Mouse (Mus musculus): ENCODE measurements around the gene Plpp6. TPM values are rescaled to one million over a fixed set of nuclear protein-coding genes. Genes with fewer than 3 reads are reported as not detected.

Gene Plpp6
- total RNA-seq (2021) = 10 to 100 TPM; 57.4 to 58.1 TPM
- long read RNA-seq, experiment 1, transcript Plpp6-201 (1 exons, 2,859 nt) = major isoform, 93 of 93 reads
- long read RNA-seq, experiment 1, partial matches to known transcripts = 0 of 93 reads
- long read RNA-seq, experiment 1, other reads (novel, unspliced or antisense) = 0 of 93 reads
- long read RNA-seq, experiment 2, transcript Plpp6-201 (1 exons, 2,859 nt) = major isoform, 68 of 68 reads
- long read RNA-seq, experiment 2, partial matches to known transcripts = 0 of 68 reads
- long read RNA-seq, experiment 2, other reads (novel, unspliced or antisense) = 0 of 68 reads

- peak; percentile 38 for TF ChIP-seq CTCF (IDR thresholded peaks at IDR 0.05)
- intact Hi-C loops (cut with DNase I) = loop anchor here (1.0 to 2.0 kb wide), 4 partner anchors 61 to 187 kb away; partner anchors contain the start of gene Slc1a1
- H3K27ac ChIP-seq = peak within 1 kb of the TSS; percentile 95
- DNase-seq (ENCODE audit: extremely low spot score in 1 of 2, low spot score in 2 of 2) = peak; percentile 84
- peak within 1 kb of the TSS; percentile 79 for H3K4me3 ChIP-seq
Observed at GRCm38 (mm10) chr19:28963842-28964551, at the start of gene Plpp6. Gene Plpp6, plus strand, starts transcription at chr19:28963953.

GRCm38 (mm10) chr19:28914598-28914997, 49.2 kb upstream of the Plpp6 start:
- Histone ChIP-seq H3K27ac (no peak overlapping the region), H3K4me3 (no peak overlapping the region)
- no peak for DNase-seq (ENCODE audit: extremely low spot score in 1 of 2, low spot score in 2 of 2)
- intact Hi-C loops (cut with DNase I) = no loop called here
- TF ChIP-seq CTCF (IDR thresholded peaks at IDR 0.05) = no peak

GRCm38 (mm10) chr19:28915602-28916250, 48.0 kb upstream of the Plpp6 start:
- intact Hi-C loops (cut with DNase I) = no loop called here
- Histone ChIP-seq H3K4me3 (no peak overlapping the region), H3K27ac (no peak overlapping the region)
- TF ChIP-seq CTCF (IDR thresholded peaks at IDR 0.05) = no peak
- DNase-seq (ENCODE audit: extremely low spot score in 1 of 2, low spot score in 2 of 2) = no peak

- no peak for DNase-seq (ENCODE audit: extremely low spot score in 1 of 2, low spot score in 2 of 2)
- Histone ChIP-seq H3K27ac (no peak overlapping the region), H3K4me3 (no peak overlapping the region)
- TF ChIP-seq CTCF (IDR thresholded peaks at IDR 0.05) = no peak
- intact Hi-C loops (cut with DNase I) = no loop called here
Observed at GRCm38 (mm10) chr19:28916492-28916891, 47.3 kb upstream of the Plpp6 start.

- no peak for DNase-seq (ENCODE audit: extremely low spot score in 1 of 2, low spot score in 2 of 2)
- no peak for TF ChIP-seq CTCF (IDR thresholded peaks at IDR 0.05)
- H3K27ac ChIP-seq = no peak overlapping the region
- H3K4me3 ChIP-seq = no peak overlapping the region
- intact Hi-C loops (cut with DNase I) = no loop called here
Observed at GRCm38 (mm10) chr19:28917839-28918238, 45.9 kb upstream of the Plpp6 start.

- intact Hi-C loops (cut with DNase I) = no loop called here
- H3K4me3 ChIP-seq = no peak overlapping the region
- no peak for DNase-seq (ENCODE audit: extremely low spot score in 1 of 2, low spot score in 2 of 2)
- TF ChIP-seq CTCF (IDR thresholded peaks at IDR 0.05) = no peak
- no peak overlapping the region for H3K27ac ChIP-seq
Observed at GRCm38 (mm10) chr19:28926366-28926765, 37.4 kb upstream of the Plpp6 start.

- intact Hi-C loops (cut with DNase I) = no loop called here
- no peak overlapping the region for H3K4me3 ChIP-seq
- DNase-seq (ENCODE audit: extremely low spot score in 1 of 2, low spot score in 2 of 2) = no peak
- no peak for TF ChIP-seq CTCF (IDR thresholded peaks at IDR 0.05)
- no peak overlapping the region for H3K27ac ChIP-seq
Observed at GRCm38 (mm10) chr19:28927396-28927795, 36.4 kb upstream of the Plpp6 start.

- intact Hi-C loops (cut with DNase I) = no loop called here
- no peak overlapping the region for H3K4me3 ChIP-seq
- no peak for DNase-seq (ENCODE audit: extremely low spot score in 1 of 2, low spot score in 2 of 2)
- TF ChIP-seq CTCF (IDR thresholded peaks at IDR 0.05) = no peak
- no peak overlapping the region for H3K27ac ChIP-seq
Observed at GRCm38 (mm10) chr19:28929034-28929433, 34.7 kb upstream of the Plpp6 start.

- TF ChIP-seq CTCF (IDR thresholded peaks at IDR 0.05) = no peak
- Histone ChIP-seq H3K4me3 (no peak overlapping the region), H3K27ac (no peak overlapping the region)
- intact Hi-C loops (cut with DNase I) = no loop called here
- no peak for DNase-seq (ENCODE audit: extremely low spot score in 1 of 2, low spot score in 2 of 2)
Observed at GRCm38 (mm10) chr19:28934897-28935296, 28.9 kb upstream of the Plpp6 start.

GRCm38 (mm10) chr19:28940135-28940874, 23.4 kb upstream of the Plpp6 start:
- TF ChIP-seq CTCF (IDR thresholded peaks at IDR 0.05) = no peak
- no peak for DNase-seq (ENCODE audit: extremely low spot score in 1 of 2, low spot score in 2 of 2)
- intact Hi-C loops (cut with DNase I) = no loop called here
- Histone ChIP-seq H3K4me3 (no peak overlapping the region), H3K27ac (no peak overlapping the region)

- no peak for TF ChIP-seq CTCF (IDR thresholded peaks at IDR 0.05)
- Histone ChIP-seq H3K27ac (no peak overlapping the region), H3K4me3 (no peak overlapping the region)
- intact Hi-C loops (cut with DNase I) = no loop called here
- no peak for DNase-seq (ENCODE audit: extremely low spot score in 1 of 2, low spot score in 2 of 2)
Observed at GRCm38 (mm10) chr19:28941271-28941670, 22.5 kb upstream of the Plpp6 start.

- intact Hi-C loops (cut with DNase I) = no loop called here
- no peak overlapping the region for H3K27ac ChIP-seq
- no peak for TF ChIP-seq CTCF (IDR thresholded peaks at IDR 0.05)
- H3K4me3 ChIP-seq = no peak overlapping the region
- no peak for DNase-seq (ENCODE audit: extremely low spot score in 1 of 2, low spot score in 2 of 2)
Observed at GRCm38 (mm10) chr19:28946782-28947181, 17.0 kb upstream of the Plpp6 start.

Data from left cerebral cortex, adult 2 months (tissue).